Mouse (Mus musculus) cerebellum, adult 8-10 months (tissue): ENCODE measurements around the gene Zfp74.
"Not testable (repeated sequence)": the region's sequence is repeated elsewhere in the genome, so short reads cannot be mapped to it uniquely, and the experiment has no call there.

ENCODE experiments used
- DNase-seq: peaks from one replicate; pipeline ENCODE4 v3.0.0; 2022

The Zfp74 gene

GRCm38 (mm10) chr7:29953513-29954401 is at the start of gene Zfp74:
TSS of gene Zfp74 (minus strand) at chr7:29954089.
- DNase-seq, result peak; percentile 75

GRCm38 (mm10) chr7:30000601-30001000 is 46.7 kb upstream of the Zfp74 start:
- DNase-seq, result no peak

DNA sequence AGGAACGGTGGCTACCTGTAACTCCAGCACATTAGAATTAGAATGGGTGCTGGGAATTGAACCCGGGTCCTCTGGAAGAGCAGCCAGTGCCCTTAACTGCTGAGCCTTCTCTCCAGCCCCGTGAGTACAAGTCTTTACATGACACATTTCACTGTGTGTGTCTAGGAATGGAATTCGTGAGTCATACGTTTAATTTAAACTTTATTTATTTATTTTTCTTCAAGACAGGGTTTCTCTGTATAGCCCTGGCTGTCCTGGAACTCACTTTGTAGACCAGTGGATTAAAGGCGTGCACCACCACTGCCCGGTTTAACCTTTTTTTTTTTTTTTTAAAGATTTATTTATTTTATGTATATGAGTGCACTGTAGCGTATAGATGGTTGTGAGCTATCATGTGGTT is 41.2 kb upstream of the Zfp74 start:
- no peak for DNase-seq

GRCm38 (mm10) chr7:29993340-29993739 is 39.5 kb upstream of the Zfp74 start:
- no peak for DNase-seq

GRCm38 (mm10) chr7:29992698-29993097 is 38.8 kb upstream of the Zfp74 start:
- DNase-seq, result no peak

GRCm38 (mm10) chr7:29989031-29989430 is 35.1 kb upstream of the Zfp74 start:
- no peak for DNase-seq

- DNase-seq, result no peak
Measured at GRCm38 (mm10) chr7:29987551-29987950, 33.7 kb upstream of the Zfp74 start.

DNA sequence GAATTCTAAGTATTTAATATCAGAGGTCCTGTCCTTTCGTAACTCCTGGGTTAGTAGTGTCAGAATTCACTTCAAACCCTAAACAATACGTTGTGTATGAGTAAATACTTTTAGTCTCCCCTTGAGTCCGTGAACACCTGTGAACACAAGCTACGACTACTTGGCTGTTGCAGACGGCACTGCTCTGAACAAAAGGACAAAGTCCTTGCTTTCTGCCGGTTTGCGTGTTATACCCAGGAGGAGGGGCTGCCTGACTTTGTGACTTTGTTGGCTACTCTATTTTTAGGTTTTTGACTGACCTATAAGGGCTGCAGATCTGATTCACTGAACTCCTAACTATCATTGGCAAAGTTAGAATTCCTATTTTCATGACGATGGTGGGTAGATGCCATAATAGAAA is 32.2 kb upstream of the Zfp74 start:
- DNase-seq, result no peak

DNA sequence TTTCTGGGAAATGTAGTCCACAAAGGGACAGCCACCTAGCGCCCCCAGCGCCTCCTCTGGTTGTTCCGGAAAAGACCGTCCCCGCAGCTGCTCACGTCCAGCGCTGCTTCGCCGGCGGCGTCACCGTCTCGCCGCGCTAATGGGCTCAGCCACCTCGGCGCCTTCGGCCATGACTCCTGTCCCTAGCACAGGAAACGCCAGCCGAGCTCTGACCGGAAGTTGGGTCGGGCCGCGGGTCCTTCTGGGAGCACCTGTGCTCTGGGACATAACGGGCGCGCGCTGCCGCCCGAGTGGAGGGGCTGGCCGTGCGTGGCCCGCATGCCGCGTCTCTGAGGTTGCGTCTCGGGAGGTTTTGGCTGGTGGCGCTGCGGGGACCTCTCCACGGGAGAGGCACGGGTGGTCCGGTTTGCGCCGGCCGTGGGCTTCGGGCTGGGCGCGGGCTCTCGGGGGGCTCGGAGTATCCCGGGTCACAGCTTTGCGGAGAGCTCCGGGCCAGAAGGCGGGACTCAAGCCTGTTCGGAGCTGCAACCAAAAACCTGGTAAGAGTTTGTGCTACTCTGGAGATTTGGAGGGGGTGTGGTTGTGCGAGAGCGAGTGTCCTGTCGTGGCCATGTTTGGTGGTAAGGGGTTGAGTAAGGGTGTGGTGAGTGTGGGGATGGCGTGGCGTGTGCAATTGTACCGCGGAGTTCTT is 29.9 kb upstream of the Zfp74 start, which contains the start of gene Zfp568:
Gene Zfp568 (plus strand): TSS at position 266 of the 691 bp plus-strand sequence.
- peak; percentile 90 for DNase-seq

DNA sequence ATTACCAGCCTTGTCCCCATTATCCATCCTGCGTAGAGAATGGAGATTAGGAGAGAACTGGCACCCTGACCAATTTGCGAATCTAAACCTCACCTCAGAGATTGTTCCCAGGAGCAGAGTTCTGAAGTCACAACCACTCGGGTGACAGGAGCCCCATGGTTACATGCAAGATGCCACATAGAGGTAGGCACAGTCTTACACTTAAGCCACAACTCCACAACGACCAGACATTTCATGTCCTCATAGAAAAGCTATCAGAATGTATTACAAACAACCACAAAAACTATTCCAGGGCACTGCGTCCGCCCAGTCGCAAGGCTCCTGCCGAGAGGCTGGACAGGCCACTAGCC is 29.4 kb upstream of the Zfp74 start:
- no peak for DNase-seq

GRCm38 (mm10) chr7:29982931-29983330 is 29.0 kb upstream of the Zfp74 start:
- no peak for DNase-seq

GRCm38 (mm10) chr7:29982341-29982740 is 28.5 kb upstream of the Zfp74 start:
- DNase-seq, result no peak

DNA sequence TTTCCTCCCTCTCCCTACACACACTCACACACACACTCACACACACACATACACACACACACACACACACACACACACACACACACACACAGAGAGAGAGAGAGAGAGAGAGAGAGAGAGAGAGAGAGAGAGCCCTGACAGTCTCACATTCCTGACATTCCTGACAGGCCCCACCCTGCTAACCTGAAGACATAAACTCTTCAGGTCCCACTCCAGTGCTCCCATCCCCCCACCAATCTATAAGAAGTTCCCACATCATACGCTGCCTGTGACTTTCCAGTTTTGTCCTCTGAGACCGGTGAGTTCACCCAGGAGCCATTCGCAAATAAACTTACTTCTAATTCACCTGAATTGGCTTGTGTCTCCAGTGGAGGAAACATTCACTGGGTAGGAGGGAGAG is 28.0 kb upstream of the Zfp74 start:
- DNase-seq, result no peak

GRCm38 (mm10) chr7:29981455-29981854 is 27.6 kb upstream of the Zfp74 start:
- no peak for DNase-seq

DNA sequence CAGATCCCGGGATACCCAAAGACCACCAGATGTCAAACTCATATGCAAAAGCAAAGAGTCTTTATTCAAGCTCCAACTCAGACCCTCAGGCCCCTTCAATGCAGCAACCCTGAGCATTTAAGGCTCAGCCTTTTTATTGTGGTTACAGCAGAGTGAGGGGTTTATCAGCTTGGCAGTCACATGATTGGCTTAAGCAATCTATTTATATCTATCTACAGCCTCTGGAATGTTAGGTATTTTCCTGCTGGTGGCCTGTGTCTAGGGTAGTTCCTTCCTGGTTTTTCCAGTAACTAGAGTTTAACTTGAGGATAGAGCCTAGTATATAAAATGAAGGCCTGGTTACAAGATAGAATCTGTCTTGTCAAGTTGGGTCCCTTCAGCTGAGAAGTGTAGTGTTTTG is 26.9 kb upstream of the Zfp74 start:
- no peak for DNase-seq

- no peak for DNase-seq
Measured at GRCm38 (mm10) chr7:29970686-29971085, 16.8 kb upstream of the Zfp74 start.

DNA sequence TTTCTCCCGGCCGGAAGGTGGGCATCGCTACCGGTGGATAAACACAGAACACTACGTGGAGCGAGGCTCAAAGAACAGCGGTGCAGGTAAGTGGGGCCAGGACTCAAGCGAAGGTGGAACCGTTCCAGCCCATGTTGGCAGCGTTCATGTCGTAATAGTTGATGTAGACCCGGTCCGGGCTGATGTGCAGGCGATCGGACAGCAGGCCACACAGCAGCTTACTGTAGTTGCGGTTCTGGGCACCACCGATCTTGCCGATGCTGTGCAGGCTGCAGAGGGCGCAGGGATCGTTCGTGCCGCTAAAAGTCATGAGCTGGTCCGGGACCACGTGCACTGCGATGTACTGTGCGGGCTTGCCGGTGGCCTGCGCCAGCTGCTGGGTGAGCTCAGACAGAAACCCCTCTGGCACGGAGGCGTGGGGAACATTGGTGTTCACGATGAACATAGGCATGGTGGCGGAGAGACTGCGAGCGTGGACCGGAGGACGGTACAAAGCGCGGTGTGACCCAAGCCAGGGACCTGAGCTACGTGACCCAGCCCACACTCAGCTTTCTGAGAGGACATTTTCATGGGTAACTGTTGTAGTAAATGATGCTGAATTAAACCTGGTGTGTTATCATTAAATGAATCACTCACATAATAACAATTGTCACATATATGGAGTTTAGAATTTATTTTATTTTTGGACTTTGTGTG is 11.4 kb upstream of the Zfp74 start:
- not testable (repeated sequence) for DNase-seq

DNA sequence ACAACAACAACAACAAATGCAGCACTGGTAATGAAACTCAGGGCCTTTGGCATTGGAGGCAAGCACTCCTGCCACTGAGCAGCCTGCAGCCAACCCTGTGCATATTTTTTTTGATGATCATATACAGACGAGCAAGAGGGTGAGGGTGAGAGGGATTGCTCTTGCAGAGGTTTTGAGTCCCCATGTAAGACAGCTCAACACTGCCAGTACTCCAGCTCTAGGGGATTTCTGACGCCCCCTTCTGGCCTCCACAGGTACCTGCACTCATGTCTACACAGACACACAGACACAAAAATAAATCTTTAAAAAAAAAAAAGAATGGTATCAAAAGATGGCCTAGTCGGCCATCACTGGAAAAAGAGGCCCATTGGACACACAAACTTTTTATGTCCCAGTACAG is 5.1 kb upstream of the Zfp74 start:
- no peak for DNase-seq

DNA sequence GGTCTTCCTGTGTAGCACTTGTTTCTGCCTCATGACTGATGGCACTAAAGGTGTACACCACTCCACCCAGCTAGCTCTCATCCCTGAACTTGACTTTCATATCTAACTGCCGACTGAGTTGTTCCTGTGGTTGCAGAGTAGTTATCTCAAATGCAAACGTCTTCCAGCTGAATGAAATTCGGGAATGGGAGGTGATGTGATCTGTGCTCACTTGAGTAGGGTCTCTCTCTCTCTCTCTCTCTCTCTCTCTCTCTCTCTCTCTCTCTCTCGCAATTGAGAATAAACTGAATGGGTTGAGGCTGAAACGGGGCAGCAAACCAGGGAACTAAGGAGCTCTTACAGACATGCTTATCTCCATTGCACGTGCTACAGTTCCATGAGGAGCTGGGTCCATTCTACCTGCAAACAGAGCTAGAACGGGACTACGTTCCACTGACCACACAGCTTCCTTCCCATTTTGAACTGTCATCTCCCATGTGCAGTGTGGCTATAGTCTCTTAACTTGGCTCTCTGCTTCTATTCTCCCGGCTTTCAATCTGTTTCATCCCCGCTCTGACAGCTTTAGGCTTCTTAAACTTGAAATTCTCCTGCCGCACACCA is 4.3 kb upstream of the Zfp74 start:
- no peak for DNase-seq

DNA sequence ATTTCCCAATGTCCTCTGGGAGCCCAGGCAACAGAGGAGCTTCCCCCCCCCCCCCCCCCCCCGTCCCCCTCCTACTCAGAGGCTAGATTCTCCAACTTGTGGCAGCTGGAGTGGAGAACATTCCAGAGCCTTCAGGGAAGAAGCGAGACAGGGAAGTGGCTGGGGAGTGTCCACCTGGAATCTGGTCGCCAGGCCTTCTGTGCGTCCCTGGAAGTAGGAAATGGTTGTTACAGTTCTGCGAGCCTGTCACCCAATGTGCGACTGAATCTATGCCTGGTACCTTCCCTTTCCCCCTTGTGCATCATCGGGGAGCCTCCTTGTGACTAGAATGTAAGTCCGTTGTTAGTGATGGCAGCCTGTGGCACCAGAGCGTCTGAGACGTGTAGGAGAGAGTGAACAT is 2.4 kb upstream of the Zfp74 start:
- DNase-seq, result no peak

GRCm38 (mm10) chr7:29954731-29955130 is 842 bp upstream of the Zfp74 start:
- DNase-seq, result no peak

- no peak for DNase-seq
Measured at GRCm38 (mm10) chr7:29953086-29953485, 803 bp downstream of the Zfp74 start.

GRCm38 (mm10) chr7:29944201-29944600 is 9.7 kb downstream of the Zfp74 start:
- DNase-seq, result no peak
